Mouse (Mus musculus) layer of hippocampus, adult 18-20 months (tissue): ENCODE measurements at regions not wholly inside any gene's neighbourhood (a gene's known extent, or its start where the extent isn't known, plus 50 kb on each side); places are given as distances from the start of the nearest gene placed in this dataset.
A peak's percentile ranks its signal among the peaks of the same experiment; 100 is the strongest.

Experiments
- DNase-seq, 2 experiments: peaks; one replicate each; pipeline ENCODE4 v3.0.0; 2022; ENCODE audit warnings: low spot score in 2 of 2

GRCm38 (mm10) chr3:10697698-10698452 lies 362.4 kb upstream of the Gm38303 start:
- no peak for DNase-seq

DNA sequence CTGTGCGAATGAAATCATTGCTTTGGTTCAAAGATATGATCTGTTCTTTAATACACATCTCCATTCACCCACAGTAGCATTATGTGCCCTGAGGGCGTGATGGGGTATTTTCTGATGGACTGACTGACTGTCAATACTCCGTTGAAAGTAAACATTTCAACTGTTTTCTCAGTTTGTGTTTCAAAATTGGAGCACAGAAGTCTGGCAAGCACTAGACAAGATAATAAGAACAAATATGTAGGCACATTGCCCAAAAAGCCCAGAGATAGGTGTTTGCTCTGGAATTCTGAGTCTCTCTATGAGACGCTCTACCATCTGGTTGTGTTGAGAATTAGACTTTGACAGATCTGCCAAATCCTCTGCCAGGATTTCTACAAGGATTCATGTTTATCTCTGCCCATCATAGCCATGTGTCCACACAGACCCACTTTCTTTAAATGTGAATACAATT lies 350.0 kb upstream of the Gm38303 start:
- peak; percentile 35 to 70 for DNase-seq

GRCm38 (mm10) chr3:10684885-10685500 lies 349.5 kb upstream of the Gm38303 start:
- peak; percentile 57 to 60 for DNase-seq

GRCm38 (mm10) chr3:10681938-10682337 lies 346.5 kb upstream of the Gm38303 start:
- DNase-seq = no peak

GRCm38 (mm10) chr3:10647975-10648511 lies 312.6 kb upstream of the Gm38303 start:
- DNase-seq = no peak
